Mouse (Mus musculus) spleen, adult 2 months (tissue): ENCODE data around the gene Mrpl33. TPM values are rescaled to one million over a fixed set of nuclear protein-coding genes. Genes with fewer than 3 reads are reported as not detected.

ENCODE experiments used
- DNase-seq, 2 experiments: peaks; one replicate each; pipeline versions ENCODE4 v3.0.0 to v3.0.0-alpha.2; 2012 to 2021; ENCODE audit warnings: low spot score in 2 of 2, low read depth in 1 of 2
- H3K27ac ChIP-seq: fragments of 200-500 bp; 2 replicates; pipeline ENCODE4 v1.5.1; 2012; ENCODE audit warnings: low read length, inconsistent platforms; ENCODE audit not compliant: insufficient read depth
- H3K27me3 ChIP-seq: fragments of 200-500 bp; 2 replicates; pipeline ENCODE4 v1.6.1; 2012; ENCODE audit warnings: mild to moderate bottlenecking, moderate library complexity, low read length, inconsistent platforms; ENCODE audit not compliant: control insufficient read depth, insufficient read depth
- H3K36me3 ChIP-seq: fragments of 200-500 bp; 2 replicates; pipeline ENCODE4 v1.6.1; 2012; ENCODE audit warnings: mild to moderate bottlenecking, low read length, inconsistent platforms; ENCODE audit not compliant: control insufficient read depth, insufficient read depth
- H3K4me1 ChIP-seq: fragments of 200-500 bp; 2 replicates; pipeline ENCODE4 v1.6.1; 2011; ENCODE audit warnings: inconsistent platforms; ENCODE audit not compliant: control insufficient read depth, insufficient read depth, insufficient read length
- H3K4me3 ChIP-seq: fragments of 200-500 bp; 2 replicates; pipeline ENCODE4 v1.5.1; 2011; ENCODE audit warnings: mild to moderate bottlenecking, inconsistent platforms; ENCODE audit not compliant: insufficient read depth, insufficient read length; ENCODE audit errors: extremely low read depth
- CTCF ChIP-seq: fragments of 200-500 bp; IDR thresholded peaks from 2 replicates; pipeline ENCODE4 v1.5.1; 2011; ENCODE audit warnings: mild to moderate bottlenecking, inconsistent platforms; ENCODE audit not compliant: insufficient read depth, insufficient read length, insufficient replicate concordance; ENCODE audit errors: extremely low read depth
- POLR2A ChIP-seq: fragments of 200-500 bp; IDR thresholded peaks from 2 replicates; pipeline ENCODE4 v1.6.1; 2011; ENCODE audit warnings: low read depth, low read length, inconsistent platforms
- WGBS: fragments of 180-500 bp; shearing (Covaris S2); methylation state at CpG from one replicate; pipeline ENCODE4 v1.1.7; 2018; 5-methylcytosine and 5-hydroxymethylcytosine counted together
- polyA plus RNA-seq: library from polyadenylated mRNA; depleted of rRNA; stranded (reverse); fragments of >200 nt; gene quantifications from 2 replicates; pipeline ENCODE4 v1.2.3, GENCODE M21; 2012

The Mrpl33 gene
- polyA plus RNA-seq, 1 experiment = 9.9 TPM

DNA sequence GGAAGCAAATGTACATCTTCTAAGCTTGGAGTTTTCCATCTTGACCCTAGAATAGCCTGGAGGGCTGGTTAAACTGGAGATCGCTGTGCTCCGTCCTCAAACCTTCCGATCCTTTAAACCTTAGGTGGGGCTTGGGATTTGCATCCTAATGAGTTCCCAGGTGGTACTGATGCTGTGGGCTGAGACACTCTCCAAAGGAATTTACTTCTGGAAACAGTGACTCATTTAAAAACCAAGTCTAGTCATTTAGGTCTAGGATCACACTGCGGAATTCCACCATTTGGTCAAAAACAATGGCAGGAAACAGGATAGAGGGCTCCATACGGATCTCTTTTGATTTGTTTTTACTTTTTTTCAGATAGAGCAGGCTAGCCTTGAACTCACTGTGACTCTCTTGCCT lies 37.9 kb downstream of the Mrpl33 start:
- no peak overlapping the region for H3K27ac ChIP-seq
- WGBS = 93% methylated on average over 5 of the region's 5 CpGs
- 0 out of 2 replicates have a peak, but pooled peaks cover 1% of the 10 kb centered on the region for H3K36me3 ChIP-seq
- H3K4me1 ChIP-seq = no peaks in the 10 kb centered on the region
- TF ChIP-seq CTCF = no peak
- no peak for TF ChIP-seq POLR2A
- H3K4me3 ChIP-seq = no peak overlapping the region
- H3K27me3 ChIP-seq = no peaks in the 10 kb centered on the region
- DNase-seq = no peak

DNA sequence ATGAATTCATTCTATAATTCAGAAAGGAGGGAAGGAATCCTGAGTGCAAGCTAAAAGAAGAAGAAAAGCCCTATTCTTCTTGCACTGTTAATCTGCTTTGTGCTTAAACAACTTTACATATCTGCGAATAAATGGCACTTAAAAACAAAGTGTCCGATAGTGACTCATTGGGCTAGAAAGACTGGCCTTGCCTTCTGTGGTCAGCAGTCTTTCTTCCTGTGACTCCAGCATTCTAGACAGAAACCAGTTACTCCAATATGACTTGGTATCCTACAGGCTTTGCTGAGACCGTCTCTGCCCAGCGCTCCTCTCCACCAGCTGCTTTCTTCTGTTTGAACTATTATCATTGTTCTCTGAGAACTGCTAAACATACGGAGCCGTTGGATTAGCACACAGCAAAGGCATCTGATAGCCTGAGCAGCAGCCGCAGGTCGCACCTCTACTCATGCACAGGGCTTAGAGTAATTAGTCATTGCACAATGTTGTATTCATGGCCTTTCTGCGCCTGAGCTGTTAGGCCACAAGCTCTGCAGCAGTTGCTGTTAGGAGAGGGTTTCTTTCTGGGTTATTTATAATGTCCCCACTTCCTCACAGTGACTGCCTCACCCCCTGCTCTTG lies 40.0 kb downstream of the Mrpl33 start:
- 49% methylated on average over 9 of the region's 9 CpGs for WGBS
- no peak overlapping the region for H3K27ac ChIP-seq

DNA sequence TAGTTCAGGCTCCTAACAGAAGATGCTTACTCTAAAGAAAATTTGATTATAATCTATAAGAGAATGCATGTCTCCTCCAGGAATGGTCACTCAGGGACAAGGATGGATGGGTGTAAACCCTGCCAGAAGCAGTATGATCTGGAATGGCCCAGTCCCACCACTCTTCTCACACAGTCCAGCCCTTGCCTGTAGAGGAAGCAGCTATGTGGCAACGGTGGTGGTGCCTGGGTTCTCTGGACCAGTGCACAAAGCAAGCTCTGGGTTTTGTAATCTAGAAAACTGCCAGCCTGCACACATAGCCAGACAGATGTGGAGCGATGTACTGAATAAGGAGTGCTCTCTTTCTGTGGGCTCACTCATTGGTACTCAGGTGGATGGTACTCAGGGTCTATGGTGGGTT lies 43.8 kb downstream of the Mrpl33 start:
- H3K4me3 ChIP-seq = no peak overlapping the region
- DNase-seq = no peak
- 89% methylated on average over 2 of the region's 2 CpGs for WGBS
- no peaks in the 10 kb centered on the region; the same call in 1 of the 2 replicates for H3K36me3 ChIP-seq
- H3K27ac ChIP-seq = no peak overlapping the region
- H3K27me3 ChIP-seq = no peaks in the 10 kb centered on the region
- no peak for TF ChIP-seq CTCF
- no peak for TF ChIP-seq POLR2A
- H3K4me1 ChIP-seq = no peaks in the 10 kb centered on the region

More for the DNA sequence above, 40.0 kb downstream of the Mrpl33 start:
- Histone ChIP-seq H3K4me1 (no peaks in the 10 kb centered on the region), H3K36me3 (no peaks in the 10 kb centered on the region), H3K4me3 (no peak overlapping the region), H3K27me3 (no peaks in the 10 kb centered on the region)
- no peak for DNase-seq
- TF ChIP-seq CTCF = no peak
- no peak for TF ChIP-seq POLR2A

- 93% methylated on average over 3 of the region's 3 CpGs for WGBS
- TF ChIP-seq POLR2A (no peak), CTCF (no peak)
These were observed 45.6 kb downstream of the Mrpl33 start for GRCm38 (mm10) chr5:31642300-31642699.

DNA sequence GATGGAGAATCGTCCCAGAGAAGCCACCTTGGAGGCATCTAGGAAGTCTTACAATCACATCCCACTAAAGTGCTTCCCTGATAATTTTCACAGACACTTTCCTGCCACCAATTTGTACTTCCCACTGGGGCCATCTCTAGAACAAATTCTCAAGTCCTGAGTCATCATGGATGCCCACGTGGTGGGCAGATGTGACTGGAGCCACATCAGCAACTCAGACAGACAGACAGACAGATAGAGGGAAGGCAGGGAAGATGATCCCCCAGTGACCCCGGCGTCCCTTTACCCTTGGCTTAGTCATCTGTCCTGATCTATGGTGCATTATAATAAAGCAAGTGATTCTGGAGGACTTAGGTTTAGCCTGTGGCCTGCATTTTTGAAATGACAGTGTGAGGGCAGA lies 47.5 kb downstream of the Mrpl33 start:
- no peaks in the 10 kb centered on the region for H3K27me3 ChIP-seq
- WGBS = 84% methylated on average over 4 of the region's 4 CpGs
- DNase-seq = no peak
- TF ChIP-seq CTCF (no peak), POLR2A (no peak)
- H3K4me1 ChIP-seq = no peaks in the 10 kb centered on the region
- peaks cover 6% of the 10 kb centered on the region for H3K36me3 ChIP-seq
- no peak overlapping the region for H3K4me3 ChIP-seq
- no peak overlapping the region for H3K27ac ChIP-seq

More at GRCm38 (mm10) chr5:31642300-31642699, 45.6 kb downstream of the Mrpl33 start:
- H3K27me3 ChIP-seq = no peaks in the 10 kb centered on the region
- H3K4me3 ChIP-seq = no peak overlapping the region
- H3K36me3 ChIP-seq = peaks cover 6% of the 10 kb centered on the region
- H3K27ac ChIP-seq = no peak overlapping the region
- no peak for DNase-seq
- no peaks in the 10 kb centered on the region for H3K4me1 ChIP-seq

GRCm38 (mm10) chr5:31644847-31645246 lies 48.1 kb downstream of the Mrpl33 start:
- H3K4me1 ChIP-seq = no peaks in the 10 kb centered on the region
- H3K36me3 ChIP-seq = peaks cover 6% of the 10 kb centered on the region
- 94% methylated on average over 6 of the region's 6 CpGs for WGBS
- no peaks in the 10 kb centered on the region for H3K27me3 ChIP-seq
- no peak overlapping the region for H3K4me3 ChIP-seq
- TF ChIP-seq CTCF (no peak), POLR2A (no peak)
- no peak overlapping the region for H3K27ac ChIP-seq
- DNase-seq = no peak

GRCm38 (mm10) chr5:31645798-31646197 lies 49.1 kb downstream of the Mrpl33 start:
- H3K36me3 ChIP-seq = peaks cover 9% of the 10 kb centered on the region
- H3K27ac ChIP-seq = no peak overlapping the region
- no peaks in the 10 kb centered on the region for H3K4me1 ChIP-seq
- TF ChIP-seq CTCF (no peak), POLR2A (no peak)
- H3K4me3 ChIP-seq = no peak overlapping the region
- no peaks in the 10 kb centered on the region for H3K27me3 ChIP-seq
- 95% methylated on average over 6 of the region's 6 CpGs for WGBS
- DNase-seq = no peak
